Mouse (Mus musculus): ENCODE data around the gene Pfn4. TPM values are rescaled to one million over a fixed set of nuclear protein-coding genes. Genes with fewer than 3 reads are reported as not detected.
"Not testable (repeated sequence)": the region's sequence is repeated elsewhere in the genome, so short reads cannot be mapped to it uniquely, and the experiment has no call there.

Gene Pfn4
- polyA plus RNA-seq, 1 experiment from 2014 or later = 0.72 TPM

DNA sequence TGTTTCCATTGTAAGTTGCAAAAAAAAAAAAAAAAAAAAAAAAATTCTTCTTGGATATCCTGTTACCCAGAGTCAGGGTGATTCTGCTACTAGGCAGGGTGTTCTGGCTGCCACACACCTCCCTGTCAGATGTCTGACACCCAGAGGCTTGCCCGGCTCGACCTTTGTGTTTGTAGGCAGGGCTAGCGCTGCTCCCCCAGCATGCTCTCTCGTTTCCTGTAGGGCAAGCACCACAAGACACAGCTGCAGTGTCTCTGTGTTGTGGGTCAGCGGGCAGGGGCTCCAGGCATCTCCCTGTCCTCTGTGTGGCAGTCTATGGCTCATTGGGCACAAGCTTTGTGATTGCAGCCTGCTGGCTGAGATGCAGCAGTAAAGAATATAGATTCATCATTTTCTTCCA is 14.8 kb downstream of the Pfn4 start:
- no peaks in the 10 kb centered on the region for H3K36me3 ChIP-seq (replicated peaks; ENCODE audit: insufficient read depth, low read length)
- H3K27me3 ChIP-seq (ENCODE audit: insufficient read depth, low read length) = no peaks in the 10 kb centered on the region
- no peak overlapping the region for H3K4me3 ChIP-seq (ENCODE audit: low read depth, low read length)
- DNase-seq (peak; percentile 20), ATAC-seq (no peak)
- H3K9me3 ChIP-seq (ENCODE audit: low read length) = no peaks in the 10 kb centered on the region
- H3K27ac ChIP-seq (ENCODE audit: low read depth) = no peak overlapping the region
- H3K4me2 ChIP-seq (ENCODE audit: low read depth, low read length) = no peak overlapping the region
- no peaks in the 10 kb centered on the region for H3K4me1 ChIP-seq (ENCODE audit: insufficient read depth)
- TF ChIP-seq CTCF (IDR thresholded peaks at IDR 0.05; ENCODE audit: low read depth) (no peak), EP300 (IDR thresholded peaks at IDR 0.05; ENCODE audit: low read depth) (no peak)
- 56% methylated on average over 5 of the region's 5 CpGs for WGBS (ENCODE audit: insufficient replicate concordance)
- H3K9ac ChIP-seq (replicated peaks) = no peak overlapping the region

- no peaks in the 10 kb centered on the region for H3K36me3 ChIP-seq (replicated peaks; ENCODE audit: insufficient read depth, low read length)
- no peak for ATAC-seq
- no peak overlapping the region for H3K4me3 ChIP-seq (ENCODE audit: low read depth, low read length)
- no peak overlapping the region for H3K4me2 ChIP-seq (ENCODE audit: low read depth, low read length)
- no peaks in the 10 kb centered on the region for H3K9me3 ChIP-seq (ENCODE audit: low read length)
- H3K4me1 ChIP-seq (ENCODE audit: insufficient read depth) = no peaks in the 10 kb centered on the region
- DNase-seq = no peak
- WGBS (ENCODE audit: insufficient replicate concordance) = 53% methylated on average over 2 of the region's 2 CpGs
- H3K27me3 ChIP-seq (ENCODE audit: insufficient read depth, low read length) = no peaks in the 10 kb centered on the region
- no peak for TF ChIP-seq CTCF (IDR thresholded peaks at IDR 0.05; ENCODE audit: low read depth)
- no peak for TF ChIP-seq EP300 (IDR thresholded peaks at IDR 0.05; ENCODE audit: low read depth)
- no peak overlapping the region for H3K9ac ChIP-seq (replicated peaks)
- no peak overlapping the region for H3K27ac ChIP-seq (ENCODE audit: low read depth)
Observed at GRCm38 (mm10) chr12:4784466-4784865, 15.6 kb downstream of the Pfn4 start.

GRCm38 (mm10) chr12:4788128-4788527 is 19.3 kb downstream of the Pfn4 start:
- not testable (repeated sequence) for H3K4me3 ChIP-seq (ENCODE audit: low read depth, low read length); H3K4me2 ChIP-seq (ENCODE audit: low read depth, low read length); DNase-seq; H3K9ac ChIP-seq (replicated peaks); ATAC-seq; H3K4me1 ChIP-seq (ENCODE audit: insufficient read depth); H3K9me3 ChIP-seq (ENCODE audit: low read length); H3K27ac ChIP-seq (ENCODE audit: low read depth); H3K36me3 ChIP-seq (replicated peaks; ENCODE audit: insufficient read depth, low read length); H3K27me3 ChIP-seq (ENCODE audit: insufficient read depth, low read length)
- WGBS (ENCODE audit: insufficient replicate concordance) = 92% methylated on average over 25 of the region's 25 CpGs

GRCm38 (mm10) chr12:4793718-4794117 is 24.9 kb downstream of the Pfn4 start:
- H3K36me3 ChIP-seq (replicated peaks; ENCODE audit: insufficient read depth, low read length) = no peaks in the 10 kb centered on the region
- DNase-seq = peak; percentile 25
- no peak for ATAC-seq

DNA sequence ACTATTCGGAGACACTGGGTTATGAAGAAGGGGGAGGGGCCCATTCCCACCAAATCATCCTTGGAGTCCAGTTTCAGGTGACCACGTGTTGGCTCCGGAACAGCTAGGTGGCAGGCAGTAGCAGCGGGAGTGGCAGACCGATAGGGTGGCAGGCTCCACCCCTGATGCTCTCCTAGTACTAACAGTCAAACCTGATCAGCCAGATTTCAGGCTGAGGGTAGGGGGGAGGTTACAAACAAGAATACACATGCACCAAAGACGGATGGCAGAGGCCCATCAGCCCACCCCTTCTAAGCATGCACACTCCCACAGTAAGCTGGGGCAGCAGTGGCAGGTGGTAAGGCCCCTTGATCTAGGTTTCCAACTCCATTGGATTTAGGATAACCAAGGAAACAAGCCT is 28.6 kb downstream of the Pfn4 start:
- H3K36me3 ChIP-seq (replicated peaks; ENCODE audit: insufficient read depth, low read length); H3K27ac ChIP-seq (ENCODE audit: low read depth); DNase-seq; ATAC-seq; H3K4me2 ChIP-seq (ENCODE audit: low read depth, low read length); H3K4me1 ChIP-seq (ENCODE audit: insufficient read depth); H3K27me3 ChIP-seq (ENCODE audit: insufficient read depth, low read length); H3K9ac ChIP-seq (replicated peaks); H3K9me3 ChIP-seq (ENCODE audit: low read length); H3K4me3 ChIP-seq (ENCODE audit: low read depth, low read length): not testable (repeated sequence)
- 69% methylated on average over 6 of the region's 6 CpGs for WGBS (ENCODE audit: insufficient replicate concordance)

More at GRCm38 (mm10) chr12:4793718-4794117, 24.9 kb downstream of the Pfn4 start:
- 80% methylated on average over 1 of the region's 1 CpGs for WGBS (ENCODE audit: insufficient replicate concordance)
- no peaks in the 10 kb centered on the region for H3K9me3 ChIP-seq (ENCODE audit: low read length)
- H3K4me2 ChIP-seq (ENCODE audit: low read depth, low read length) = no peak overlapping the region
- H3K27ac ChIP-seq (ENCODE audit: low read depth) = no peak overlapping the region
- no peak overlapping the region for H3K4me3 ChIP-seq (ENCODE audit: low read depth, low read length)
- no peaks in the 10 kb centered on the region for H3K27me3 ChIP-seq (ENCODE audit: insufficient read depth, low read length)
- no peak overlapping the region for H3K9ac ChIP-seq (replicated peaks)
- TF ChIP-seq EP300 (IDR thresholded peaks at IDR 0.05; ENCODE audit: low read depth) (no peak), CTCF (IDR thresholded peaks at IDR 0.05; ENCODE audit: low read depth) (peak; percentile 53)
- H3K4me1 ChIP-seq (ENCODE audit: insufficient read depth) = no peaks in the 10 kb centered on the region

DNA sequence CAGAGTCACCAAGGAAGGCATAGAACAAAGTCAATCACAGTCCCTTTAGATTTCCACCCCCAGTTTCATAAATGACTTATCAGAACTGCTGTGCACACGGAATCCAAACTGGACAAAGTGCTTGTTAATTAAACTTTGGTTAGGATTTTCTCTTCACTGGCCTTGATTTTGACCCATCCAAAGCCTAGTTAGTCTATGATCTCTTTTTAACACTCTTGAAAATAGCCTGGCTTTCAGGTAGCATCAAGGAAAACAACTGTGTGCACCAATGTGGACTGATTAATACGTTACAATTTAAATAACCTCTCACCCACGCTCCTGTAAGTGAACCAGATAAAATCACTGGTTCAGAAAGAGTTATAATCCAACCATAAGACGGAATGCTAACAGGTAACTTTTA is 42.2 kb downstream of the Pfn4 start:
- Histone ChIP-seq H3K36me3 (replicated peaks; ENCODE audit: insufficient read depth, low read length) (no peaks in the 10 kb centered on the region), H3K27me3 (ENCODE audit: insufficient read depth, low read length) (no peaks in the 10 kb centered on the region), H3K9ac (replicated peaks) (no peak overlapping the region), H3K27ac (ENCODE audit: low read depth) (no peak overlapping the region), H3K4me2 (ENCODE audit: low read depth, low read length) (no peak overlapping the region), H3K4me3 (ENCODE audit: low read depth, low read length) (no peak overlapping the region), H3K4me1 (ENCODE audit: insufficient read depth) (no peaks in the 10 kb centered on the region), H3K9me3 (ENCODE audit: low read length) (no peaks in the 10 kb centered on the region)
- no peak for TF ChIP-seq CTCF (IDR thresholded peaks at IDR 0.05; ENCODE audit: low read depth)
- TF ChIP-seq EP300 (IDR thresholded peaks at IDR 0.05; ENCODE audit: low read depth) = no peak
- no peak for ATAC-seq
- DNase-seq = no peak
- WGBS (ENCODE audit: insufficient replicate concordance) = 72% methylated on average over 4 of the region's 4 CpGs

DNA sequence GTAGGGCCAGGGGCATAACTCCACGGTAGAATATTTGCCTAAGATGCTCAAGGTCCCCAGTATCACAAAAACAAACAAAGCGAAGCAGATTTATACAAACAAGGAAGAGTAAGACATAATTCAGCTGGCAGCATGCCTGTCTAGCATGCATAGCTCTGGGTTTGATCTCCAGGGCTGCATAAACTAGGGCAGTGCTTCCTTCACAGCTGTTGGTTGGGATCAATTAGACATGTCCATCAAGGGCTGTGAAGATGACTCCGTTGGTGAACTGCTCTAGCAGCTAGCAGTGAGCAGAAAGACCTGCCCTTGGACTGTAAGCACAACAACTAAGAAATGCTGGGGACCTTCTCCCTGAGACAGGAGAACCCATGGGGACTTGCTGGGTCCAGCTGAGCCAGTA is 42.9 kb downstream of the Pfn4 start:
- 62% methylated on average over 3 of the region's 3 CpGs for WGBS (ENCODE audit: insufficient replicate concordance)
- ATAC-seq (no peak), DNase-seq (no peak)

More for the DNA sequence above, 42.9 kb downstream of the Pfn4 start:
- H3K4me3 ChIP-seq (ENCODE audit: low read depth, low read length) = no peak overlapping the region
- H3K4me1 ChIP-seq (ENCODE audit: insufficient read depth) = peaks cover 4% of the 10 kb centered on the region; the same call in 1 of the 2 replicates
- no peak overlapping the region for H3K4me2 ChIP-seq (ENCODE audit: low read depth, low read length)
- H3K27ac ChIP-seq (ENCODE audit: low read depth) = no peak overlapping the region
- H3K9ac ChIP-seq (replicated peaks) = no peak overlapping the region
- TF ChIP-seq CTCF (IDR thresholded peaks at IDR 0.05; ENCODE audit: low read depth) = no peak
- TF ChIP-seq EP300 (IDR thresholded peaks at IDR 0.05; ENCODE audit: low read depth) = no peak
- no peaks in the 10 kb centered on the region for H3K27me3 ChIP-seq (ENCODE audit: insufficient read depth, low read length)
- no peaks in the 10 kb centered on the region for H3K9me3 ChIP-seq (ENCODE audit: low read length)
- no peaks in the 10 kb centered on the region for H3K36me3 ChIP-seq (replicated peaks; ENCODE audit: insufficient read depth, low read length)

Data from liver, postnatal 0 days (tissue).